Mouse (Mus musculus) left cerebral cortex, postnatal 4 days (tissue): Measurements from ENCODE around the gene Olfr1173. TPM values are rescaled to one million over a fixed set of nuclear protein-coding genes. Genes with fewer than 3 reads are reported as not detected.

Source experiments
- DNase-seq: peaks from one replicate; pipeline ENCODE4 v3.0.0-alpha.2; 2022
- intact Hi-C: fragments of 180-260 bp; cut with DNase I; formaldehyde crosslinking; loops from one replicate; pipeline ENCODE4 v1.15.1; 2025
- total RNA-seq, 2 experiments: library from RNA; stranded (reverse); gene quantifications; 2 replicates each; pipeline ENCODE4 v1.2.3; 2021

Olfr1173 gene
- under 1 TPM in 1 of 2 experiments, not detected in 1; 0.08 TPM for total RNA-seq

DNA sequence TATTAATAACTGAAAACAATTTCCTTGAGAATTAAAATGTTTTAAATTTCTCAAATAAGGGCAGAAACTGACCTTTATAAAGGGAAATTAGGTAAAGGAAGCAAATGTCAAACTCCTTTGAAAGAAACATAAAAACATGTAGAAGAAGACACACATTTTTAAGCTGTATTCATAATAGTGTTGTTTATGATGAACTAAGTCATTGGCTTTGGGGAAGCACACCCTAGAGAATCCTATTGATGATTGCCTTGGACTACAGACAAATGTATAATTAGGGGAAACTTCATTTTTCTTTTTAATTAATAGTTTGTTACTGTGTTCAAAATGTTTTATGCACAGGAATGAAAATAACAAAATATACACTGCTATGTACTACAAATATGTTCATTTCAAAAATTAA is at the start of gene Olfr1173:
Gene Olfr1173 (minus strand): TSS at position 101 of the 400 bp plus-strand sequence.
- intact Hi-C loops: no loop called here

GRCm38 (mm10) chr2:88327115-88327514 is 47.4 kb upstream of the Olfr1173 start, which contains the start of gene Olfr1175-ps:
Gene Olfr1175-ps, minus strand, starts transcription at chr2:88327215.
- intact Hi-C loops: no loop called here
- no peak for DNase-seq

More for the DNA sequence above, at the start of gene Olfr1173:
- no peak for DNase-seq

- intact Hi-C loops: no loop called here
- DNase-seq: no peak
Observed at GRCm38 (mm10) chr2:88315035-88315434, 35.4 kb upstream of the Olfr1173 start, which contains the start of gene Olfr1174-ps. Gene Olfr1174-ps, minus strand, starts transcription at chr2:88315135.

DNA sequence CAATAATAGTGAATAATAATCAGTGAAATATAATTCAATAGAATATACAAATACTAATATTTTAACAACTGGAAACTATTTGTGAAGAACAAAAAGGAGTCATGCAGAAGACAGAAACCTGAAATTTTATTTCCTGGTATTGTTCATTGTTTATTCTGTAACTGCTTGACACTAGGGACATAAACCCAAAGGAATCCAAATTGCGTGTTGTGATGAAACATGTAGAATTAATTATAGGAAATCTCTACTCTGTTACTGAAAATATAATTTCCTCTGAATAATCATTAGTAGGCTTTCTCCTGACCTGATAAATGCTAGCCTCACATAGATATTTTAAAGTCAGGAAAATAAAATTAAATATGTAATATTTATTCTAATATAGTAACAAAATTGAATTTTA is 51.4 kb downstream of the Olfr1173 start, which contains the start of gene Olfr1170:
Gene Olfr1170 (minus strand): TSS at position 101 of the 400 bp plus-strand sequence.
- no peak for DNase-seq
- intact Hi-C loops: no loop called here

Other genes with a start within 250 kb of the Olfr1173 start
- gene Olfr73, start 242.2 kb downstream of the Olfr1173 start, total RNA-seq: not detected
- gene Olfr1162, start 228.7 kb downstream of the Olfr1173 start, total RNA-seq: not detected
- not detected for gene Olfr1163, start 208.0 kb downstream of the Olfr1173 start, total RNA-seq
- gene Olfr1164, start 185.9 kb downstream of the Olfr1173 start, total RNA-seq: not detected
- not detected for gene Olfr1166, start 151.6 kb downstream of the Olfr1173 start, total RNA-seq
- not detected for gene Olfr1167, start 124.7 kb downstream of the Olfr1173 start, total RNA-seq
- gene Olfr1168, start 98.0 kb downstream of the Olfr1173 start, total RNA-seq: not detected
- not detected for gene Olfr1170, start 51.5 kb downstream of the Olfr1173 start, total RNA-seq
- not detected for gene Olfr1174-ps, start 35.3 kb upstream of the Olfr1173 start, total RNA-seq
- gene Olfr1175-ps, start 47.3 kb upstream of the Olfr1173 start, total RNA-seq: not detected
- not detected for gene Olfr1176, start 56.8 kb upstream of the Olfr1173 start, total RNA-seq
- not detected for gene Olfr1177-ps, start 66.6 kb upstream of the Olfr1173 start, total RNA-seq
- gene Olfr1178, start 107.2 kb upstream of the Olfr1173 start, total RNA-seq: not detected
- not detected for gene Olfr1179, start 126.6 kb upstream of the Olfr1173 start, total RNA-seq
- not detected for gene Olfr1180, start 139.3 kb upstream of the Olfr1173 start, total RNA-seq
- not detected for gene Olfr1181, start 146.3 kb upstream of the Olfr1173 start, total RNA-seq
- not detected for gene Gm13757, start 169.3 kb upstream of the Olfr1173 start, total RNA-seq
- gene Olfr1183, start 175.0 kb upstream of the Olfr1173 start, total RNA-seq: not detected
- not detected for gene Olfr1184, start 203.7 kb upstream of the Olfr1173 start, total RNA-seq
- not detected for gene Olfr1185-ps1, start 213.4 kb upstream of the Olfr1173 start, total RNA-seq
- not detected for gene Olfr1186, start 238.7 kb upstream of the Olfr1173 start, total RNA-seq